Mouse (Mus musculus): ENCODE data around the gene Med7. TPM values are rescaled to one million over a fixed set of nuclear protein-coding genes. Genes with fewer than 3 reads are reported as not detected.

Med7 gene
- polyA plus RNA-seq, 1 experiment from 2014 or later, result 55.9 TPM

- H3K27ac ChIP-seq (ENCODE audit: low read length), result no peak overlapping the region
- no peak overlapping the region for H3K9ac ChIP-seq (replicated peaks; ENCODE audit: low read depth)
- TF ChIP-seq EP300 (IDR thresholded peaks at IDR 0.05) (no peak), CTCF (IDR thresholded peaks at IDR 0.05) (no peak)
- H3K27me3 ChIP-seq (replicated peaks; ENCODE audit: insufficient read depth, low read length), result no peaks in the 10 kb centered on the region
- H3K4me1 ChIP-seq (ENCODE audit: insufficient read depth, low read depth, low read length), result no peaks in the 10 kb centered on the region
- H3K4me3 ChIP-seq (ENCODE audit: low read depth, low read length), result no peak overlapping the region
- 66% methylated on average over 4 of the region's 4 CpGs for WGBS
- no peak overlapping the region for H3K4me2 ChIP-seq (replicated peaks; ENCODE audit: low read depth, low read length)
- no peaks in the 10 kb centered on the region for H3K9me3 ChIP-seq (ENCODE audit: low read length)
- no peaks in the 10 kb centered on the region for H3K36me3 ChIP-seq (ENCODE audit: insufficient read depth, low read length)
- ATAC-seq, result no peak
- no peak for DNase-seq (ENCODE audit: low spot score)
These were observed 43.3 kb upstream of the Med7 start for GRCm38 (mm10) chr11:46393413-46393812.

DNA sequence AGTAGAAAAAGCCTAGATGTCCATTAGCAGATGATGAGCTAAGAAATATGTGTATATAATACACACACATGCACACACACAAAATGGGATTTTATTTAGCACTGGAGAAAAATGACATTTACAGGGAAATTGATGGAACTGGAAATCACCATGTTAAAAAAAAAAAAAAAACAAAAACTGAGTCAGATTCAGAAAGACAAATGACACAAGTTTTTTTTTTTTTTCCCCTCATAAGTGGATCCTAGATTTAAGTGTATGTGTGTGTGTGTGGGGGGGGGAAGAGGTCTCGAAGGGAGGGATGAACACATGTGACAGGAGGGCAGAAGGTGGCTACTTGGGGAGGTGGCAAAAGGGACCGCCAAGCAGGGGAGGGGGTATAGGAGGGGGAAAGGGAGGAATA lies 41.6 kb upstream of the Med7 start:
- Histone ChIP-seq H3K27ac (ENCODE audit: low read length) (no peak overlapping the region), H3K4me3 (ENCODE audit: low read depth, low read length) (no peak overlapping the region), H3K27me3 (replicated peaks; ENCODE audit: insufficient read depth, low read length) (no peaks in the 10 kb centered on the region), H3K9me3 (ENCODE audit: low read length) (no peaks in the 10 kb centered on the region), H3K4me1 (ENCODE audit: insufficient read depth, low read depth, low read length) (no peaks in the 10 kb centered on the region), H3K4me2 (replicated peaks; ENCODE audit: low read depth, low read length) (no peak overlapping the region), H3K36me3 (ENCODE audit: insufficient read depth, low read length) (no peaks in the 10 kb centered on the region), H3K9ac (replicated peaks; ENCODE audit: low read depth) (no peak overlapping the region)
- 71% methylated on average over 2 of the region's 2 CpGs for WGBS
- DNase-seq (ENCODE audit: low spot score) (no peak), ATAC-seq (no peak)
- TF ChIP-seq CTCF (IDR thresholded peaks at IDR 0.05), result no peak

DNA sequence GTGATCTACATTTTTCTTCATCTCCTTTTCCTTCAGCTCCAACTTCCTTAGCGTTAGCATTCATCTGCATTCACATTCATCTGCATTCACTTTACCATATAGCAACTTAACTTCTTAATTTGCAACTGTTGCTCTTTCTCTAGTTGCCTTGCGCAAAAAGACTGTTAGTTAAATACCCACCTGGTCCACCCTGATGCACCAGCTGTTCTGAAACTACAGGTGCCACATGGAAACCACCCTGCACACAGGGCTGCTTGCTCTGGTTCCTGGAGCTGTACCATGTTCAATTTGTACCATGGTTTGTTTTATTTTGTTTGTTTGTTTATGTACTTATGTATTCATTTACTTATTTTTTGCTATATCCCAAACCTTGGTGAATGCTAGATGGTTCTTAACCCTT lies 41.0 kb upstream of the Med7 start:
- ATAC-seq (no peak), DNase-seq (ENCODE audit: low spot score) (no peak)
- H3K9ac ChIP-seq (replicated peaks; ENCODE audit: low read depth), result no peak overlapping the region
- 86% methylated on average over 2 of the region's 2 CpGs for WGBS
- no peak overlapping the region for H3K4me3 ChIP-seq (ENCODE audit: low read depth, low read length)
- H3K4me2 ChIP-seq (replicated peaks; ENCODE audit: low read depth, low read length), result no peak overlapping the region
- no peaks in the 10 kb centered on the region for H3K36me3 ChIP-seq (ENCODE audit: insufficient read depth, low read length)
- no peaks in the 10 kb centered on the region for H3K4me1 ChIP-seq (ENCODE audit: insufficient read depth, low read depth, low read length)
- TF ChIP-seq EP300 (IDR thresholded peaks at IDR 0.05) (no peak), CTCF (IDR thresholded peaks at IDR 0.05) (no peak)
- H3K27me3 ChIP-seq (replicated peaks; ENCODE audit: insufficient read depth, low read length), result no peaks in the 10 kb centered on the region
- H3K9me3 ChIP-seq (ENCODE audit: low read length), result no peaks in the 10 kb centered on the region
- H3K27ac ChIP-seq (ENCODE audit: low read length), result no peak overlapping the region

- no peaks in the 10 kb centered on the region for H3K9me3 ChIP-seq (ENCODE audit: low read length)
- ATAC-seq (0 out of 2 replicates have a peak, but pooled peaks have one; percentile 40), DNase-seq (ENCODE audit: low spot score) (peak; percentile 8)
- H3K27me3 ChIP-seq (replicated peaks; ENCODE audit: insufficient read depth, low read length), result no peaks in the 10 kb centered on the region
- no peaks in the 10 kb centered on the region for H3K36me3 ChIP-seq (ENCODE audit: insufficient read depth, low read length)
- no peak within 1 kb of the TSS for H3K9ac ChIP-seq (replicated peaks; ENCODE audit: low read depth)
- no peak within 1 kb of the TSS for H3K4me3 ChIP-seq (ENCODE audit: low read depth, low read length)
- H3K27ac ChIP-seq (ENCODE audit: low read length), result no peak within 1 kb of the TSS
- TF ChIP-seq EP300 (IDR thresholded peaks at IDR 0.05) (no peak), CTCF (IDR thresholded peaks at IDR 0.05) (no peak)
- no peak within 1 kb of the TSS for H3K4me2 ChIP-seq (replicated peaks; ENCODE audit: low read depth, low read length)
- 50% methylated on average over 13 of the region's 13 CpGs for WGBS
- no peaks in the 10 kb centered on the region for H3K4me1 ChIP-seq (ENCODE audit: insufficient read depth, low read depth, low read length)
These were observed 40.4 kb upstream of the Med7 start, which contains the start of gene Fam71b for GRCm38 (mm10) chr11:46396167-46396859. Gene Fam71b, plus strand, starts transcription at chr11:46396559.

- H3K9me3 ChIP-seq (ENCODE audit: low read length), result no peaks in the 10 kb centered on the region
- TF ChIP-seq EP300 (IDR thresholded peaks at IDR 0.05) (no peak), CTCF (IDR thresholded peaks at IDR 0.05) (no peak)
- no peaks in the 10 kb centered on the region for H3K36me3 ChIP-seq (ENCODE audit: insufficient read depth, low read length)
- DNase-seq (ENCODE audit: low spot score) (no peak), ATAC-seq (no peak)
- no peak overlapping the region for H3K27ac ChIP-seq (ENCODE audit: low read length)
- no peak overlapping the region for H3K4me3 ChIP-seq (ENCODE audit: low read depth, low read length)
- no peaks in the 10 kb centered on the region for H3K4me1 ChIP-seq (ENCODE audit: insufficient read depth, low read depth, low read length)
- H3K9ac ChIP-seq (replicated peaks; ENCODE audit: low read depth), result no peak overlapping the region
- no peak overlapping the region for H3K4me2 ChIP-seq (replicated peaks; ENCODE audit: low read depth, low read length)
- H3K27me3 ChIP-seq (replicated peaks; ENCODE audit: insufficient read depth, low read length), result no peaks in the 10 kb centered on the region
- 66% methylated on average over 4 of the region's 4 CpGs for WGBS
These were observed 39.9 kb upstream of the Med7 start for GRCm38 (mm10) chr11:46396860-46397179.

- H3K27me3 ChIP-seq (replicated peaks; ENCODE audit: insufficient read depth, low read length), result no peaks in the 10 kb centered on the region
- no peak overlapping the region for H3K27ac ChIP-seq (ENCODE audit: low read length)
- H3K9me3 ChIP-seq (ENCODE audit: low read length), result no peaks in the 10 kb centered on the region
- H3K4me2 ChIP-seq (replicated peaks; ENCODE audit: low read depth, low read length), result no peak overlapping the region
- H3K9ac ChIP-seq (replicated peaks; ENCODE audit: low read depth), result no peak overlapping the region
- H3K4me1 ChIP-seq (ENCODE audit: insufficient read depth, low read depth, low read length), result no peaks in the 10 kb centered on the region
- DNase-seq (ENCODE audit: low spot score) (no peak), ATAC-seq (no peak)
- no peaks in the 10 kb centered on the region for H3K36me3 ChIP-seq (ENCODE audit: insufficient read depth, low read length)
- 42% methylated on average over 2 of the region's 2 CpGs for WGBS
- H3K4me3 ChIP-seq (ENCODE audit: low read depth, low read length), result no peak overlapping the region
- TF ChIP-seq EP300 (IDR thresholded peaks at IDR 0.05), result no peak
- TF ChIP-seq CTCF (IDR thresholded peaks at IDR 0.05), result no peak
These were observed 38.8 kb upstream of the Med7 start for GRCm38 (mm10) chr11:46397900-46398299.

- no peaks in the 10 kb centered on the region for H3K27me3 ChIP-seq (replicated peaks; ENCODE audit: insufficient read depth, low read length)
- H3K9ac ChIP-seq (replicated peaks; ENCODE audit: low read depth), result no peak overlapping the region
- no peak for DNase-seq (ENCODE audit: low spot score)
- 73% methylated on average over 4 of the region's 4 CpGs for WGBS
- H3K36me3 ChIP-seq (ENCODE audit: insufficient read depth, low read length), result no peaks in the 10 kb centered on the region
- no peak for ATAC-seq
- TF ChIP-seq EP300 (IDR thresholded peaks at IDR 0.05) (no peak), CTCF (IDR thresholded peaks at IDR 0.05) (no peak)
- no peaks in the 10 kb centered on the region for H3K9me3 ChIP-seq (ENCODE audit: low read length)
- H3K4me2 ChIP-seq (replicated peaks; ENCODE audit: low read depth, low read length), result no peak overlapping the region
- H3K4me1 ChIP-seq (ENCODE audit: insufficient read depth, low read depth, low read length), result no peaks in the 10 kb centered on the region
- no peak overlapping the region for H3K27ac ChIP-seq (ENCODE audit: low read length)
- no peak overlapping the region for H3K4me3 ChIP-seq (ENCODE audit: low read depth, low read length)
These were observed 38.3 kb upstream of the Med7 start for GRCm38 (mm10) chr11:46398473-46398872.
